Mouse (Mus musculus) liver, embryonic 14.5 days (tissue): ENCODE results near the gene Esrra.

Experiments used
- CTCF ChIP-seq: IDR thresholded peaks from 2 replicates; pipeline ENCODE4 v1.5.1; 2016; ENCODE audit warnings: antibody characterized with exemption, low read depth, control low read depth
- EP300 ChIP-seq: IDR thresholded peaks from 2 replicates; pipeline ENCODE4 v1.6.1; 2016; ENCODE audit warnings: antibody characterized with exemption, low read depth

DNA sequence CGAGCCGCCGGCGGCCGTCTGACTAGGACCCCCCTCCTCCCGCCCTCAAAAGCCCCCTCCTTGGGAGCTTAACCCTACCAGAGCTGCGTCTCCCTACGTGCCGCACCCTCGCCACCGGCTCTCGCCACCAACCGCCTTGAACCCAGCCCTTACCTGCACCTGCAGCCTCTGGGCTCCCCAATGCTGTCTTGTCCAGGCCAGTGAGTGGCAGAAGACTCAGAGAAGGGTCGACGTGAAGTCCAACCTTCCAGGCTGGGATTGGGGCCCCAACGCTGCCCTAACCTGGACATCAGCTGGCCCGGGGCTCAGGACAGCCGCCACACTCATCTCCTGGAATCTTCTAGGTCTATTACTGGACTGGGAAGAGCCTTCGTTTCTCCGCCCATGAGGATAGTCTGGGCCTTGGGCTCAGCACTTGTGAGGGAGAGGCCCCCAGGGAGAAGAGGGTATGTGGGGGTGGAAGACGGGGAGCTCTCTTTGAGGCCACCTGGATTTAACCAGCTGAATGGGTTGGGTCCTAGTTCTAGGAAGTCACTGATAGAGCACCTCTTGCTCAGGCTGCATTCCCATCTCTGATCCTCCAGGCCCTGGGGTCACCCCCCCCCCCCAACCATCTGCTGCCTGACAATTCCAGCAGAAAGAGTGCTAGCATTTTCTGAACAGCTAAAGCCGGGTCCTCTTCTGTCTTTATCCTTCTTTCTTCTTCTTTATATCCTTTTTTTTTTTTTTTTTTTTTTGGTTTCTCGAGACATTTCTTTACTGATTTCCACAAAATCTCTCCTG, 12.8 kb upstream of the Esrra start, which contains the start of gene Kcnk4:
- TF ChIP-seq CTCF (no peak), EP300 (no peak)
